Mouse (Mus musculus) activated CD4-positive, CD25-positive, alpha-beta regulatory T cell, adult 4 months (primary cell): ENCODE measurements around the gene Olfr1122. TPM values are rescaled to one million over a fixed set of nuclear protein-coding genes. Genes with fewer than 3 reads are reported as not detected.
"Not testable (repeated sequence)": the region's sequence is repeated elsewhere in the genome, so short reads cannot be mapped to it uniquely, and the experiment has no call there.

Experiments
- ATAC-seq: one replicate; pipeline ENCODE4 v1.8.0; 2017
- polyA plus RNA-seq, 2 experiments: library from polyadenylated mRNA; unstranded; fragments of 100-300 nt; shearing (Covaris generic); gene quantifications; one replicate each; pipeline ENCODE4 v1.2.1; 2017

Gene Olfr1122
- not detected for polyA plus RNA-seq

DNA sequence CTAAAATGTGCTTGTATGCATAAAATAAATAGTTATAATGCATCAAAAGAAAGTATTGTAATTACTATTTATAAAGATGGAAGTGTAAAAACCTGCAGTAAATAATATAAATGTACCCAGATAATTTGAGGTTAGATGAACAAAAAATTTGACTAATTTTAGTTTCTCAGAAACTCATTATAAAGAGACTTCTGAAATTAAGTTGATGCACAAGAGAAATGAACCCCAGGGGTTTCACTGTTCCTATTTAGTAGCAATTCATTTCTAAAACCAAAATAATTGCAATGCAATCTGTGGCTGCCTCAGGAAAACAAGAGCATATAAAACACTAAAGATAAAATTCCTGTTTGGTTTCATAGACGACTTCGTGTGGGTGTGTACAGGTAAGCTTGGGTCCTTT is at the start of gene Olfr1122:
TSS of gene Olfr1122 (plus strand) at position 301 of the 400 bp plus-strand sequence.
- no peak for ATAC-seq

GRCm38 (mm10) chr2:87354515-87354914 is 31.1 kb upstream of the Olfr1122 start, which contains the start of gene Olfr1120:
TSS of gene Olfr1120 (plus strand) at chr2:87354815.
- ATAC-seq = no peak

GRCm38 (mm10) chr2:87360121-87360520 is 25.5 kb upstream of the Olfr1122 start:
- not testable (repeated sequence) for ATAC-seq

GRCm38 (mm10) chr2:87369595-87369994 is 16.1 kb upstream of the Olfr1122 start, which contains the start of gene Olfr1121:
TSS of gene Olfr1121 (plus strand) at chr2:87369895.
- ATAC-seq = no peak

DNA sequence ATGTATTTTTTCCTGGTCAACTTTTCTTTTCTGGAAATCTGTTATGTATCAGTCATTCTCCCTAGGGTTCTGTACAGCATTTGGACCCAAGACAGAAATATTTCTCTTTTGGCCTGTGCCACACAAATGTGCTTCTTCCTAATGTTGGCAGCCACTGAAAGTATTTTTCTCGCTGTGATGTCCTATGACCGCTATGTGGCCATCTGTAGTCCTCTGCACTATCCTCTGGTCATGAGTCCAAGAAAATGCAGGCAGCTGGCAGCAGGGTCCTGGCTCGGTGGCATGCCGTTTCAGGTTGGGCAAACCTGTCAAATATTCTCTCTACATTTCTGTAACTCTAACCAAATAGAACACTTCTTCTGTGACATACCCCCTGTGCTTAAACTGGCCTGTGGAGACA is 13.9 kb upstream of the Olfr1122 start:
- ATAC-seq = no peak

DNA sequence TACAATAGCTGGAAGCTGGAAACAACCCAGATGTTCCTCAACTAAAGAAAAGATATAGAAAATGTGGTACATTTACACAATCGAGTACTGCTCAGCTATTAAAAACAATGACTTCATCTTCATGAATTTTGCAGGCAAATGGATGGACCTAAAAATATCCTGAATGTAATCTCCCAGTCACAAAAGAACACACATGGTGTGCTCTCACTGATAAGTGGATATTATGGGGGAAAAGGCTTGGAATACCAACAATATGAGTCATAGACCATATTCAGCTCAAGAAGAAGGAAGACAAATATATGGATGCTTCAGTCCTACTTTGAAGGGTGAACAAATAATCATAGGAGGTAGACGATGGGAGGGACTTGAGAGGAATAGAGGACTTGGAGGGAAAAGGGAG is 1.7 kb upstream of the Olfr1122 start:
- ATAC-seq = no peak

DNA sequence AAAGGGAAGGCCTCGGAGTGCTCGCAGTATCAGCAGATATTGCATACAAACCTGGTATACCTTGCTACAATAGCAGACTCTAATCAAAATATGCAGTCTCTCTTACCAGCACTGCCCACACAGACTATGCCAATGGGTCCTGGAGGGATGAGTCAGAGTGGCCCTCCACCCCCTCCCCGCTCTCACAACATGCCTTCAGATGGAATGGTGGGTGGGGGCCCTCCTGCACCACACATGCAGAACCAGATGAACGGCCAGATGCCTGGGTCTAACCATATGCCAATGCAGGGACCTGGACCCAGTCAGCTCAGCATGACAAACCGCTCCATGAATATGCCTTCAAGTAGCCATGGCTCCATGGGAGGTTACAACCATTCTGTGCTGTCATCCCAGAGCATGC is 8.0 kb downstream of the Olfr1122 start:
- ATAC-seq = peak; percentile 46

DNA sequence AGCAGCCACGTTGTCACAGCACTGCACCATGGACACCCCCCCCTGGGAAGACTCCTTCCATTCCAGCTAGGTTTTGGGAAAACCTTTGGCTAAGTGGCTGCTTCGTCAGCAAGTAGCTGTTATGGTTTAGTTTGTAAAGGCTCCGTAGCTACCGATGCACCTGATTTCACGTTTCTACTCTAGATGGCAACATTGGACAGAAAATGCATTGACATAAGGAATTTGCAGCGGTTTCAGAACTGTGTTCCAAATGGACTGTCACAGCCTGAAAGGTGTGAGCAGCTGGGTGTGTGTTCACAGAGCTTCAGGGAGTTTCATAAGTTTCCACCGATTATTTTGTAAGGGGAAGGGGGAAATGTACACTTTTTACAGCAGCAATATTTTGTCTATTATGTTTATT is 9.0 kb downstream of the Olfr1122 start:
- ATAC-seq = not testable (repeated sequence)

DNA sequence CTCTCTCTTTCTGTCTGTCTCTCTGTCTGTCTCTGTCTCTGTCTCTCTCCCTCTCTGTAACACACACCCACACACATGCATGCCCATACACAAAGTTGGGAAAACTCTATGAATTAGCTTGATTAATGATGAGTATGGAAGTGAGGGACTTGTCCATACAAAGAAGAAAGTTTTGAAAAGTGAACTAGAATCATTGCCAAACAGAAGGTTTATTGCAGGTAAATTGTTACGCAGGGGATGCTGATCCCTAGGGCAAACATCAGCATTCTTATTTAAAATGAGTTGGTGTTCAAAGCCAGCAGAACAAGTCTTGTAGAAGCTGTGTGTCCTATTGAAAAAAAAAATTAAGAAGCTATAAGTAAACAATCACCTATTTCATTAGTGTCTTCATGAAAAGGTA is 30.7 kb downstream of the Olfr1122 start, which contains the start of gene Olfr1123:
TSS of gene Olfr1123 (plus strand) at position 301 of the 400 bp plus-strand sequence.
- ATAC-seq = no peak

DNA sequence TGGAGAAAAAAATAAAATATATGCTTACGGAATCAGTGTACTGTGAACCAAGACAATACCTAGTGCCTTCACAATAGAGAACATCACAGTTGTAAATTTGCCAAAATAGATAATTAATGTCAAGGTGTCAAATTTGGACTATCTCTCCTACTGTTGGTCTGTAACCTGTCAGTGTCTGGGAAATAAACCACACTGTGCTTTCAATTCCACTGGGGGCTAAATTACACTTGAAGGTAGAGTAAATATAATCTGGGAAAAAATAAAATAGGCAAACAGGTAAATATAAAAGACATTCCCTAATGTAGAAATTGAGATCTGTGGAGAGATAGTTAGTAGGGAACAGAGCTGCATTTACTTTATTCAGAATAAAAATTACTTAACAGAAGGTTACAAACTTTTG is 44.3 kb downstream of the Olfr1122 start, which contains the start of gene Olfr1124:
TSS of gene Olfr1124 (plus strand) at position 301 of the 400 bp plus-strand sequence.
- no peak for ATAC-seq

DNA sequence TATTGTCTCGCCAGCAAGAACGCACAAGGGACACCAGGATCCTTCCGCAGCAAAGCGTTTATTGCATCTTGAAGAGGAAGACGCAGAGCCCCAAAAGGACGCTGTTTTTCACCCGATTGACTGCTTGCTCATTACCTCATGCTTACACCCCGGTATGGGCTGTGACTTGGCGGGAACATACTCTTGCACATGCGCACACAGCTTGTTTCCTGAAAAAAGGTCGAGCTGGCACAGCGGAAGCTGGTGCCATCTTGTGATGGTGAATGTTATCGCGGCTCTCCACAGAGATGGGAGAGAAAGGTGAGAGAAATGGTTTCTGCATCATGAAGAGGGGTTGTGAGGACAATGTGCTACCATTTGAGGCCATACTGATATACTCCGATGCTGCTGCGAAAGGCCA is 52.1 kb downstream of the Olfr1122 start:
- ATAC-seq = no peak

Other genes with a start within 250 kb of the Olfr1122 start
- not detected for gene Olfr1110, start 245.5 kb upstream of the Olfr1122 start, polyA plus RNA-seq
- gene Olfr1111, start 233.2 kb upstream of the Olfr1122 start, polyA plus RNA-seq = not detected
- not detected for gene Olfr1112, start 198.1 kb upstream of the Olfr1122 start, polyA plus RNA-seq
- gene Olfr1113, start 176.9 kb upstream of the Olfr1122 start, polyA plus RNA-seq = not detected
- not detected for gene Olfr1115, start 137.8 kb upstream of the Olfr1122 start, polyA plus RNA-seq
- gene Olfr1116, start 118.3 kb upstream of the Olfr1122 start, polyA plus RNA-seq = under 1 TPM in 1 of 2 experiments, not detected in 1; 0.07 TPM
- gene Olfr1118, start 78.3 kb upstream of the Olfr1122 start, polyA plus RNA-seq = not detected
- gene Olfr1120, start 31.0 kb upstream of the Olfr1122 start, polyA plus RNA-seq = not detected
- gene Olfr1121, start 16.0 kb upstream of the Olfr1122 start, polyA plus RNA-seq = not detected
- not detected for gene Olfr1123, start 30.8 kb downstream of the Olfr1122 start, polyA plus RNA-seq
- gene Olfr1124, start 44.4 kb downstream of the Olfr1122 start, polyA plus RNA-seq = 1 to 10 TPM in 1 of 2 experiments, not detected in 1; 1.8 TPM
- not detected for gene Olfr1126, start 68.1 kb downstream of the Olfr1122 start, polyA plus RNA-seq
- gene Pramel7, start 111.2 kb downstream of the Olfr1122 start, polyA plus RNA-seq = not detected
- gene Pramel6, start 120.7 kb downstream of the Olfr1122 start, polyA plus RNA-seq = not detected
- not detected for gene Olfr153, start 145.9 kb downstream of the Olfr1122 start, polyA plus RNA-seq
- gene Olfr1128, start 159.7 kb downstream of the Olfr1122 start, polyA plus RNA-seq = under 1 TPM in 1 of 2 experiments, not detected in 1; 0.36 TPM
- gene Olfr1129, start 188.1 kb downstream of the Olfr1122 start, polyA plus RNA-seq = not detected
- not detected for gene Olfr1130, start 220.4 kb downstream of the Olfr1122 start, polyA plus RNA-seq
- gene Olfr1131, start 241.3 kb downstream of the Olfr1122 start, polyA plus RNA-seq = not detected